Mouse (Mus musculus): Measurements from ENCODE around the gene Sstr3. TPM values are rescaled to one million over a fixed set of nuclear protein-coding genes. Genes with fewer than 3 reads are reported as not detected.

Gene Sstr3
- polyA plus RNA-seq, 1 experiment from 2014 or later, result 0.58 TPM

- Histone ChIP-seq H3K4me1 (peaks cover 40% of the 10 kb centered on the region), H3K27me3 (no peaks in the 10 kb centered on the region), H3K36me3 (no peaks in the 10 kb centered on the region), H3K27ac (no peak overlapping the region), H3K9me3 (replicated peaks) (0 out of 2 replicates have a peak, but pooled peaks cover 6% of the 10 kb centered on the region), H3K4me3 (replicated peaks) (no peak overlapping the region), H3K9ac (no peak overlapping the region), H3K4me2 (no peak overlapping the region)
- ATAC-seq (replicated peaks; ENCODE audit: low FRiP score), result no peak
- 52% methylated on average over 12 of the region's 12 CpGs for WGBS
Observed at GRCm38 (mm10) chr15:78509297-78509899, 35.1 kb downstream of the Sstr3 start.

- WGBS, result 75% methylated on average over 7 of the region's 7 CpGs
- Histone ChIP-seq H3K36me3 (no peaks in the 10 kb centered on the region), H3K4me1 (peaks cover 30% of the 10 kb centered on the region), H3K4me3 (replicated peaks) (no peak overlapping the region), H3K9me3 (replicated peaks) (0 out of 2 replicates have a peak, but pooled peaks cover 6% of the 10 kb centered on the region), H3K27ac (no peak overlapping the region), H3K4me2 (no peak overlapping the region), H3K9ac (no peak overlapping the region), H3K27me3 (no peaks in the 10 kb centered on the region)
- ATAC-seq (replicated peaks; ENCODE audit: low FRiP score), result no peak
Observed at GRCm38 (mm10) chr15:78508443-78508842, 36.0 kb downstream of the Sstr3 start.

- no peak overlapping the region for H3K4me2 ChIP-seq
- peaks cover 8% of the 10 kb centered on the region; the same call in 1 of the 2 replicates for H3K4me1 ChIP-seq
- no peaks in the 10 kb centered on the region for H3K27me3 ChIP-seq
- no peaks in the 10 kb centered on the region for H3K36me3 ChIP-seq
- no peak for ATAC-seq (replicated peaks; ENCODE audit: low FRiP score)
- no peak overlapping the region for H3K27ac ChIP-seq
- no peak overlapping the region for H3K4me3 ChIP-seq (replicated peaks)
- 0 out of 2 replicates have a peak, but pooled peaks cover 6% of the 10 kb centered on the region for H3K9me3 ChIP-seq (replicated peaks)
- H3K9ac ChIP-seq, result no peak overlapping the region
- 78% methylated on average over 3 of the region's 3 CpGs for WGBS
Observed at GRCm38 (mm10) chr15:78505541-78505940, 38.9 kb downstream of the Sstr3 start.

GRCm38 (mm10) chr15:78504816-78505215 lies 39.7 kb downstream of the Sstr3 start:
- no peak for ATAC-seq (replicated peaks; ENCODE audit: low FRiP score)
- H3K27ac ChIP-seq, result no peak overlapping the region
- no peak overlapping the region for H3K4me2 ChIP-seq
- H3K27me3 ChIP-seq, result no peaks in the 10 kb centered on the region
- 0 out of 2 replicates have a peak, but pooled peaks cover 6% of the 10 kb centered on the region for H3K9me3 ChIP-seq (replicated peaks)
- no peaks in the 10 kb centered on the region for H3K36me3 ChIP-seq
- no peak overlapping the region for H3K9ac ChIP-seq
- H3K4me1 ChIP-seq, result peaks cover 3% of the 10 kb centered on the region; the same call in 1 of the 2 replicates
- WGBS, result 92% methylated on average over 5 of the region's 5 CpGs
- no peak overlapping the region for H3K4me3 ChIP-seq (replicated peaks)

- Histone ChIP-seq H3K9me3 (replicated peaks) (0 out of 2 replicates have a peak, but pooled peaks cover 6% of the 10 kb centered on the region), H3K4me1 (no peaks in the 10 kb centered on the region), H3K9ac (no peak overlapping the region), H3K4me3 (replicated peaks) (no peak overlapping the region), H3K27ac (no peak overlapping the region), H3K27me3 (no peaks in the 10 kb centered on the region), H3K4me2 (no peak overlapping the region), H3K36me3 (no peaks in the 10 kb centered on the region)
- WGBS, result 91% methylated on average over 1 of the region's 1 CpGs
- no peak for ATAC-seq (replicated peaks; ENCODE audit: low FRiP score)
Observed at GRCm38 (mm10) chr15:78504013-78504412, 40.5 kb downstream of the Sstr3 start.

GRCm38 (mm10) chr15:78502437-78503132 lies 41.9 kb downstream of the Sstr3 start:
- no peak overlapping the region for H3K9ac ChIP-seq
- H3K4me1 ChIP-seq, result no peaks in the 10 kb centered on the region
- WGBS, result 75% methylated on average over 18 of the region's 18 CpGs
- 0 out of 2 replicates have a peak, but pooled peaks cover 6% of the 10 kb centered on the region for H3K9me3 ChIP-seq (replicated peaks)
- H3K4me2 ChIP-seq, result no peak overlapping the region
- no peak overlapping the region for H3K27ac ChIP-seq
- no peaks in the 10 kb centered on the region for H3K36me3 ChIP-seq
- no peaks in the 10 kb centered on the region for H3K27me3 ChIP-seq
- ATAC-seq (replicated peaks; ENCODE audit: low FRiP score), result no peak
- H3K4me3 ChIP-seq (replicated peaks), result no peak overlapping the region

- Histone ChIP-seq H3K9me3 (replicated peaks) (no peaks in the 10 kb centered on the region), H3K36me3 (no peaks in the 10 kb centered on the region), H3K9ac (no peak within 1 kb of the TSS), H3K27me3 (no peaks in the 10 kb centered on the region), H3K4me2 (no peak within 1 kb of the TSS), H3K27ac (no peak within 1 kb of the TSS), H3K4me1 (no peaks in the 10 kb centered on the region), H3K4me3 (replicated peaks) (no peak within 1 kb of the TSS)
- ATAC-seq (replicated peaks; ENCODE audit: low FRiP score), result no peak
- 84% methylated on average over 11 of the region's 11 CpGs for whole genome bisulfite sequencing
Observed at GRCm38 (mm10) chr15:78494968-78495406, 49.5 kb downstream of the Sstr3 start, which contains the start of gene Il2rb. Gene Il2rb (minus strand): TSS chr15:78495271.

- Histone ChIP-seq H3K4me1 (no peaks in the 10 kb centered on the region), H3K27ac (no peak overlapping the region), H3K27me3 (no peaks in the 10 kb centered on the region), H3K4me2 (no peak overlapping the region), H3K9me3 (replicated peaks) (no peaks in the 10 kb centered on the region), H3K4me3 (replicated peaks) (no peak overlapping the region), H3K9ac (no peak overlapping the region), H3K36me3 (no peaks in the 10 kb centered on the region)
- WGBS, result 54% methylated on average over 10 of the region's 10 CpGs
- ATAC-seq (replicated peaks; ENCODE audit: low FRiP score), result no peak; the same call in 1 of the 2 replicates
Observed at GRCm38 (mm10) chr15:78493401-78494010, 51.0 kb downstream of the Sstr3 start.

- 92% methylated on average over 3 of the region's 3 CpGs for WGBS
- H3K4me1 ChIP-seq, result no peaks in the 10 kb centered on the region
Observed at GRCm38 (mm10) chr15:78491301-78491700, 53.2 kb downstream of the Sstr3 start.

GRCm38 (mm10) chr15:78489906-78490305 lies 54.6 kb downstream of the Sstr3 start:
- Histone ChIP-seq H3K36me3 (no peaks in the 10 kb centered on the region), H3K27ac (no peak overlapping the region), H3K4me3 (replicated peaks) (no peak overlapping the region), H3K4me2 (no peak overlapping the region), H3K27me3 (no peaks in the 10 kb centered on the region; the same call in 1 of the 2 replicates), H3K9ac (no peak overlapping the region), H3K4me1 (no peaks in the 10 kb centered on the region), H3K9me3 (replicated peaks) (no peaks in the 10 kb centered on the region)
- ATAC-seq (replicated peaks; ENCODE audit: low FRiP score), result no peak
- 55% methylated on average over 8 of the region's 8 CpGs for WGBS

More at GRCm38 (mm10) chr15:78491301-78491700, 53.2 kb downstream of the Sstr3 start:
- Histone ChIP-seq H3K4me3 (replicated peaks) (no peak overlapping the region), H3K9ac (no peak overlapping the region), H3K4me2 (no peak overlapping the region), H3K9me3 (replicated peaks) (no peaks in the 10 kb centered on the region), H3K36me3 (no peaks in the 10 kb centered on the region), H3K27ac (no peak overlapping the region), H3K27me3 (no peaks in the 10 kb centered on the region; the same call in 1 of the 2 replicates)
- ATAC-seq (replicated peaks; ENCODE audit: low FRiP score), result no peak

GRCm38 (mm10) chr15:78489248-78489647 lies 55.2 kb downstream of the Sstr3 start:
- Histone ChIP-seq H3K4me2 (no peak overlapping the region), H3K4me3 (replicated peaks) (no peak overlapping the region), H3K27me3 (no peaks in the 10 kb centered on the region; the same call in 1 of the 2 replicates), H3K9ac (no peak overlapping the region), H3K36me3 (no peaks in the 10 kb centered on the region), H3K4me1 (no peaks in the 10 kb centered on the region), H3K9me3 (replicated peaks) (no peaks in the 10 kb centered on the region), H3K27ac (no peak overlapping the region)
- no peak for ATAC-seq (replicated peaks; ENCODE audit: low FRiP score)
- WGBS, result 80% methylated on average over 3 of the region's 3 CpGs

GRCm38 (mm10) chr15:78487066-78487465 lies 57.4 kb downstream of the Sstr3 start:
- Histone ChIP-seq H3K27ac (no peak overlapping the region), H3K9ac (no peak overlapping the region), H3K36me3 (no peaks in the 10 kb centered on the region), H3K4me1 (no peaks in the 10 kb centered on the region), H3K27me3 (no peaks in the 10 kb centered on the region; the same call in 1 of the 2 replicates), H3K9me3 (replicated peaks) (no peaks in the 10 kb centered on the region), H3K4me3 (replicated peaks) (no peak overlapping the region), H3K4me2 (no peak overlapping the region)
- ATAC-seq (replicated peaks; ENCODE audit: low FRiP score), result no peak
- WGBS, result 72% methylated on average over 4 of the region's 4 CpGs
